Mouse (Mus musculus) intestine, embryonic 16.5 days (tissue): ENCODE results near the gene Bmp2. TPM values are rescaled to one million over a fixed set of nuclear protein-coding genes. Genes with fewer than 3 reads are reported as not detected.

Source experiments
- ATAC-seq: fragments of 200-750 bp; cut with Nextera tagmentation; 2 replicates; pipeline ENCODE4 v1.8.0; 2017; ENCODE audit warnings: moderate TSS enrichment, moderate library complexity
- H3K27ac ChIP-seq: fragments of 300-500 bp; sonication (generic); 2 replicates; pipeline ENCODE4 v1.5.1; 2014; ENCODE audit warnings: mild to moderate bottlenecking, low read length
- H3K27me3 ChIP-seq: fragments of 300-500 bp; sonication (generic); replicated peaks from 2 replicates; pipeline ENCODE4 v1.6.1; 2014; ENCODE audit warnings: low read length, control low read depth, mixed read lengths; ENCODE audit not compliant: control insufficient read depth, insufficient read depth
- H3K36me3 ChIP-seq: fragments of 300-500 bp; sonication (generic); 2 replicates; pipeline ENCODE4 v1.6.1; 2014; ENCODE audit warnings: low read length, control low read depth; ENCODE audit not compliant: control insufficient read depth, insufficient read depth
- H3K4me1 ChIP-seq: fragments of 300-500 bp; sonication (generic); 2 replicates; pipeline ENCODE4 v1.6.1; 2014; ENCODE audit warnings: low read length, control low read depth, mixed read lengths; ENCODE audit not compliant: control insufficient read depth, insufficient read depth
- H3K4me2 ChIP-seq: fragments of 300-500 bp; sonication (generic); 2 replicates; pipeline ENCODE4 v1.6.1; 2014; ENCODE audit warnings: low read depth, low read length, control low read depth
- H3K4me3 ChIP-seq: fragments of 300-500 bp; sonication (generic); 2 replicates; pipeline ENCODE4 v1.5.1; 2014; ENCODE audit warnings: mild to moderate bottlenecking, low read length
- H3K9ac ChIP-seq: fragments of 300-500 bp; sonication (generic); 2 replicates; pipeline ENCODE4 v1.6.1; 2014; ENCODE audit warnings: low read depth, low read length
- H3K9me3 ChIP-seq: fragments of 300-500 bp; sonication (generic); 2 replicates; pipeline ENCODE4 v1.6.1; 2016; ENCODE audit warnings: low read length, control low read depth; ENCODE audit not compliant: control insufficient read depth
- WGBS: fragments of 180-500 bp; shearing (Covaris S2); extraction: QIAGEN DNeasy Blood & Tissue Kit; methylation state at CpG from one replicate; pipeline ENCODE4 v1.1.7; 2014; 5-methylcytosine and 5-hydroxymethylcytosine counted together
- polyA plus RNA-seq: library from polyadenylated mRNA; unstranded; fragments of >200 nt; fragmentation: Nextera tagmentation; extraction: Ambion mirVana; gene quantifications from 2 replicates; pipeline ENCODE4 v1.2.1, GENCODE M21; 2015

Bmp2 gene
- polyA plus RNA-seq, 1 experiment from 2014 or later: 12.1 TPM

DNA sequence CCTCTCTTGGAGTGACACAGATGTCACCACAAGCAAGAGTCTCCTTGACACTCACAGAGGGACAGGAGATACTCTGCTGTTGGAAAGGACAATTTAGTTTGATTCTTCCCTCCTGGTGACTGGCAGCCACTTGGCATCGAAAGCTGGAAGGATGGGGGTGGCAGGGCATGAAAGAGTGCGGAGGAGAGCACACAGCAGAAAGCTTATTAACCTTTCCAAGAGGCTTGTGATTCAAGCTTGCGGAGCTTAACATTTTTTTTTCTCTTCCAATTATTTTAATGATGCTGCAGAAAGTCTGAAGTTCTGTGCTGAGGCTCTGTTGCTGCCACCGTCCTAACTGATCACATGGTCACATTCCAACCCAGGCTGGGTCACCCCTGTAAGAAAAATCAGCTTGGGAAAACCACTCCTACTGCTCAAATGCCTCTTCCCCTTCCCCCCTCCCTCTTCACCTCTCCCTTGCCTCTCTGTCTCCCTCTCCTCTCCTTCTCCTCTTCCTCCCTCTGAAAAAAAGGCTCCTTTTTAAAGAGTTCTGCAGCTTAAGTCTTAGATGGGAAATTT lies 26.3 kb upstream of the Bmp2 start:
- Histone ChIP-seq H3K9me3 (no peaks in the 10 kb centered on the region), H3K27me3 (no peaks in the 10 kb centered on the region), H3K4me2 (no peak overlapping the region), H3K9ac (no peak overlapping the region), H3K4me1 (no peaks in the 10 kb centered on the region), H3K36me3 (no peaks in the 10 kb centered on the region), H3K4me3 (no peak overlapping the region), H3K27ac (no peak overlapping the region)
- 60% methylated on average over 4 of the region's 4 CpGs for WGBS
- ATAC-seq: no peak

DNA sequence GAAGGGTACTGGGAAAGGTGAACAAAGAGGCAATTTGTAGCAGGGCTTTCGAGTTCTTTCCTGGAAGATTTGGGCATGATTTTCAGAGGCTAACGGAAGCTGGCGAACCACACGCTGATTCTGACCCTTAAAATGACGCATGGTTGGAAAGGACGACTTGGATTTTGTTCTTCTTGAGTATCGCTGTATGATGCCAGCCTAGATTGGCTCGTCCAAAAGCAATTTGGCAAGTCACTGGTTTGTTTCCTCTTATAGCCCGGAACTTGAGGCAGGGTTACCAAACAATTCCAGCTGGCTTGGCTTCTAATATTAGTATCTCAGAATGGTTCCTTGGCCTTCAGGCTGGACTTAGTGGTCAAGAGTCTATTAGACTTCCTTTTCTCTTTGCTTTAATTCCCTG lies 22.6 kb upstream of the Bmp2 start:
- Histone ChIP-seq H3K27me3 (no peaks in the 10 kb centered on the region), H3K9ac (no peak overlapping the region), H3K27ac (no peak overlapping the region), H3K9me3 (no peaks in the 10 kb centered on the region), H3K4me1 (no peaks in the 10 kb centered on the region), H3K4me2 (no peak overlapping the region), H3K4me3 (no peak overlapping the region), H3K36me3 (no peaks in the 10 kb centered on the region)
- WGBS: 87% methylated on average over 9 of the region's 9 CpGs
- ATAC-seq: no peak

DNA sequence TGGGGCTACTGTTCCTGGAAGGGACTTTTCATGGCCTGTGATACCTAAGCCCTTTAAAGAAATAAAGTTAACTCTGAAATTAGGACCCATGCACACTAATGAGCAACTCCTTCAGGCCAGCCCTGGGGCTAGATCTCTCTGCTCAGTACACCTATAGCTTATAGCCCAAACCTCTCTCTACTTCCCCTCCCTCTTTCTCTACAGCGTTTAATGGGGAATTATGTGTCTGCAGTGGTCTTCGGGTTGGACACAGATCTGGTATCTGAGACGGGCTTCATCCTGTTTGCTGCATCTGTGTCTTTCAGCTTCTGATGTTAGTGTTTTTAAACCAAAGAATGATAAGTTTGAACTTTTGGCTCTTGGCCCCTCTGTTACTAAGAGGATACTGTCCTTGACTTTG lies 18.9 kb upstream of the Bmp2 start:
- 72% methylated on average over 3 of the region's 3 CpGs for WGBS

DNA sequence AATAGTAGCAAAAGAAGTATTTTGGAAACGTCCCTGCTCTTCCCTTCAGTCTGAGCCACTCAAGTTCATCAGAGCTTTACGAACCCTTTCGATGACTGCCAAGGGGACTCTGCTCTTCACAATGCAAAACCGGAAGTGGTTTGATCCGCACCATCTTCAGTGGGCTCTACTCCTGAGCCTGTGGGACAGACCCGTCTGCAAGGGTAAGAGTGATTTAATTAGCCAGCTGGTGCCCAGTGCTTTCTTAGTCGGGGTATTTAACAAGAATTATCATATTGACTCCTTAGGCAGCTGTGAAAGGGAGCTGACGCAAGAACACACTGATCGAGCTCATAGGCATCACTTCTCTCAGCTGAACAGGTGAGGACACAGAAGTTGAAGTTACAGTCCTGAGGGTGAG lies 16.5 kb upstream of the Bmp2 start:
- Histone ChIP-seq H3K4me2 (no peak overlapping the region), H3K36me3 (no peaks in the 10 kb centered on the region), H3K27me3 (no peaks in the 10 kb centered on the region), H3K27ac (no peak overlapping the region), H3K9ac (no peak overlapping the region), H3K9me3 (no peaks in the 10 kb centered on the region), H3K4me3 (no peak overlapping the region), H3K4me1 (no peaks in the 10 kb centered on the region)
- no peak for ATAC-seq
- WGBS: 88% methylated on average over 9 of the region's 9 CpGs

More for the DNA sequence above, 18.9 kb upstream of the Bmp2 start:
- Histone ChIP-seq H3K4me3 (no peak overlapping the region), H3K9me3 (no peaks in the 10 kb centered on the region), H3K4me1 (no peaks in the 10 kb centered on the region), H3K4me2 (no peak overlapping the region), H3K27ac (no peak overlapping the region), H3K27me3 (no peaks in the 10 kb centered on the region), H3K36me3 (no peaks in the 10 kb centered on the region), H3K9ac (no peak overlapping the region)
- no peak for ATAC-seq

DNA sequence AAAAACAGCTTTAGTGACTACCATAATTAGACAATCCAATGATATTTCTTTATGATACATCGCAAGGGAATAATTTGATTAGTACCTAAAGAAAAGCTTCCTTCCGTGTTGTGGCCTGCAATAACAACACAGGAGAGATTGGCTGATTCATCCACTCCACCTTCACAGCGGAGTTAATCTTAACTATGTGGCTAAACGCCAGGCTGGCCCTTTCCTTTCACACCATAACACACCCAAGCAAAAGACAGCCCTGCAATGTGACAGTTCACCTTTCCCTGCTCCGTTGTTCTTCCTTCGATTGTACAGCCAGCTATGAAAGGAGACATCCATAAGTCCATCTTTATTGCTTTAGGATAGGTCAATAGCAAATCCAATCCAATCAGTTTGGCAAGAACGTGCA lies 15.1 kb upstream of the Bmp2 start:
- no peak overlapping the region for H3K4me2 ChIP-seq
- 83% methylated on average over 7 of the region's 7 CpGs for WGBS
- no peaks in the 10 kb centered on the region for H3K9me3 ChIP-seq
- H3K36me3 ChIP-seq: no peaks in the 10 kb centered on the region
- no peaks in the 10 kb centered on the region for H3K27me3 ChIP-seq
- no peaks in the 10 kb centered on the region for H3K4me1 ChIP-seq
- H3K4me3 ChIP-seq: no peak overlapping the region
- ATAC-seq: no peak
- no peak overlapping the region for H3K27ac ChIP-seq
- H3K9ac ChIP-seq: no peak overlapping the region

DNA sequence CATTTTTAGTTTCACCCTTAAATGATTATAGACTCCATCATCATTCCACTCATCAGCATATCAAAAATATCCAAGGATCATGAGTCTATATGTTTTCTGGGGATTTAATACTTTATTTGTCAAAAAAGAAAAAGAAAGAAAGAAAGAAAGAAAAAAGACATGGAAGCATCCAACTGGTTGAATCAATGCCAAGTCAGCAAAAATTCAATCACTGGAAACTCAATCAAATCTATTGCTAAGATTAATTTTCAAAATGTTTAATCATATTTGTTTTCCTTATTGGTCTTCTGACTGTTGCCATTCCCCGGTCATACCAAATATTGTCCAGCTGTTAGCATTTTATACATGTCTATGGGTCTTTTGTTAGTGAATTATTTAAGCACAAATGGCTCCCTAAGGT lies 11.3 kb upstream of the Bmp2 start:
- no peaks in the 10 kb centered on the region for H3K4me1 ChIP-seq
- H3K9ac ChIP-seq: no peak overlapping the region
- H3K27ac ChIP-seq: no peak overlapping the region
- WGBS: 78% methylated on average over 1 of the region's 1 CpGs
- no peaks in the 10 kb centered on the region for H3K27me3 ChIP-seq
- no peak for ATAC-seq
- H3K4me2 ChIP-seq: no peak overlapping the region
- no peaks in the 10 kb centered on the region for H3K36me3 ChIP-seq
- no peaks in the 10 kb centered on the region for H3K9me3 ChIP-seq
- H3K4me3 ChIP-seq: no peak overlapping the region

DNA sequence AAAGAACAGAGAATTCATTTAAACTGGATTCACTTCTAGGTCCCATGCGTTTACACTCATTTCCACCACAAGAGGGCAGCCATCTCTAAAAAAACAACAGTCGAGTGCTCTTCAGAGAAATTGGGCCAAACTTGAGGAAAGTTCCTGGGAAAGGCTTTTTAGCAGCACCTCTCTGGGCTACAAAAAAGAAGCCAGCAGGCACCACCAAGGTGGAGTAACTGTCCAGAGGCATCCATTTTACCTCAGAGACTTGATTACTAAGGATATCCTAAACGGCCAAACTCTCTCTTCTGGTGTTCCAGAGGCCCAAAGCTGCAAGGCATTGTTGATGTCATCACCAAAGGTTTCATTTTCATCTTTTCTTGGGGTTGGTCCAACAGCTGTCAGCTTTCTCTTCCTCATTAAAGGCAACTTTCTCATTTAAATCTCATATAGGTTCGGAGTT lies 1.7 kb upstream of the Bmp2 start:
- Histone ChIP-seq H3K9me3 (no peaks in the 10 kb centered on the region), H3K4me1 (peaks cover 6% of the 10 kb centered on the region), H3K4me3 (no peak overlapping the region), H3K4me2 (no peak overlapping the region), H3K36me3 (no peaks in the 10 kb centered on the region), H3K27me3 (0 out of 2 replicates have a peak, but pooled peaks cover 6% of the 10 kb centered on the region), H3K9ac (no peak overlapping the region), H3K27ac (no peak overlapping the region)
- no peak for ATAC-seq
- WGBS: 31% methylated on average over 4 of the region's 4 CpGs

DNA sequence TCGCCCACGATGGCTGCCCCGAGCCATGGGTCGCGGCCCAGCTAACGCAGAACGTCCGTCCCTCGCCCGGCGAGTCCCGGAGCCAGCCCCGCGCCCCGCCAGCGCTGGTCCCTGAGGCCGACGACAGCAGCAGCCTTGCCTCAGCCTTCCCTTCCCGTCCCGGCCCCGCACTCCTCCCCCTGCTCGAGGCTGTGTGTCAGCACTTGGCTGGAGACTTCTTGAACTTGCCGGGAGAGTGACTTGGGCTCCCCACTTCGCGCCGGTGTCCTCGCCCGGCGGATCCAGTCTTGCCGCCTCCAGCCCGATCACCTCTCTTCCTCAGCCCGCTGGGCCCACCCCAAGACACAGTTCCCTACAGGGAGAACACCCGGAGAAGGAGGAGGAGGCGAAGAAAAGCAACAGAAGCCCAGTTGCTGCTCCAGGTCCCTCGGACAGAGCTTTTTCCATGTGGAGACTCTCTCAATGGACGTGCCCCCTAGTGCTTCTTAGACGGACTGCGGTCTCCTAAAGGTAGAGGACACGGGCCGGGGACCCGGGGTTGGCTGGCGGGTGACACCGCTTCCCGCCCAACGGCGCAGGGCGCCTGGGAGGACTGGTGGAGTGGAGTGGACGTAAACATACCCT lies 995 bp downstream of the Bmp2 start:
- Histone ChIP-seq H3K4me3 (peak overlapping the region; percentile 79), H3K27ac (peak overlapping the region; percentile 43), H3K27me3 (0 out of 2 replicates have a peak, but pooled peaks cover 6% of the 10 kb centered on the region), H3K4me1 (peaks cover 10% of the 10 kb centered on the region), H3K9me3 (no peaks in the 10 kb centered on the region), H3K36me3 (no peaks in the 10 kb centered on the region), H3K9ac (peak overlapping the region; percentile 84), H3K4me2 (peak overlapping the region; percentile 91)
- WGBS: 1% methylated on average over 46 of the region's 48 CpGs
- peak; percentile 28 for ATAC-seq

DNA sequence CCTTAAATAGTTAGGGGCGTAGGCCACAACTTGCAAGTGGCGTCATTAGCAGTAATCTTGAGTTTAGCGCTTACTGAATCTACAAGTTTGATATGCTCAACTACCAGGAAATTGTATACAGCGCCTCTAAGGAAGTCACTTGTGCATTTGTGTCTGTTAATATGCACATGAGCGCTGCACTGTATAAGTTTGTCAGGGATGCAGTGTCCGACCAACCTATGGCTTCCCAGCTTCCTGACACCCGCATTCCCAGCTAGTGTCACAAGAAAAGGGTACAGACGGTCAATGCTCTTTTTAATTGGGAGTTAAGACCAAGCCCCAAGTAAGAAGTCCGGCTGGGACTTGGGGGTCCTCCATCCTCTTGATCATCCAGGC lies 1.9 kb downstream of the Bmp2 start:
- ATAC-seq: no peak
- H3K27ac ChIP-seq: peak overlapping the region; percentile 63; the same call in 1 of the 2 replicates
- H3K36me3 ChIP-seq: no peaks in the 10 kb centered on the region
- H3K4me2 ChIP-seq: peak overlapping the region; percentile 91
- 31% methylated on average over 9 of the region's 9 CpGs for WGBS
- no peaks in the 10 kb centered on the region for H3K9me3 ChIP-seq
- 0 out of 2 replicates have a peak, but pooled peaks cover 6% of the 10 kb centered on the region for H3K27me3 ChIP-seq
- H3K4me3 ChIP-seq: peak overlapping the region; percentile 79
- H3K4me1 ChIP-seq: peaks cover 10% of the 10 kb centered on the region
- H3K9ac ChIP-seq: peak overlapping the region; percentile 74
